Mouse (Mus musculus): Measurements from ENCODE around the gene Olfr681. TPM values are rescaled to one million over a fixed set of nuclear protein-coding genes. Genes with fewer than 3 reads are reported as not detected.
"Not testable (repeated sequence)": the region's sequence is repeated elsewhere in the genome, so short reads cannot be mapped to it uniquely, and the experiment has no call there.

Olfr681 gene
- not detected in 2 replicates for total RNA-seq (2014; fragmentation: Nextera tagmentation)
- not detected in 2 replicates for total RNA-seq (2017)

GRCm38 (mm10) chr7:105116536-105116935 is at the start of gene Olfr681:
Gene Olfr681 (plus strand): TSS chr7:105116836.
- no peak for ATAC-seq (replicated peaks; ENCODE audit: low FRiP score, low TSS enrichment, poor library complexity, severe bottlenecking)

DNA sequence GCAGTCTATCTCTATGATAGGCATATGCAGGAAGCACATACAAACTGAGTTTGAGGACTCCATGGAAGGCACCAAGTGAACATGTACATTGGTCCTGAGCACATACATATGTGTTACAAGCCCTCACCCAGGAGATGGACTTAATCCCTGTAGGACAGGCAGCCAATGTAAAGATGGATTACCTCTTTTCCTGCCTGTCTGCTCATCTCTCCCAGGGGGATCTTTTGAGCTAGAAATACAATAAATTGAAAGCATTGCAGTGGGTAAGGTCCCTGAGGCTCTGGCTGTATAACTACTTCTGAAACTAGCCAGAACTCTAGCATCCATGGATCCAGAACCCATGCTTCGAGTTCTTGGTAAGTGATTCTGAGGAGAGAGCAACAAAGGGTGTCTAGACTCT is 35.7 kb upstream of the Olfr681 start, which contains the start of gene Olfr679:
Olfr679 (plus strand) TSS at position 301 of the 400 bp plus-strand sequence.
- no peak for ATAC-seq (replicated peaks; ENCODE audit: low FRiP score, low TSS enrichment, poor library complexity, severe bottlenecking)

DNA sequence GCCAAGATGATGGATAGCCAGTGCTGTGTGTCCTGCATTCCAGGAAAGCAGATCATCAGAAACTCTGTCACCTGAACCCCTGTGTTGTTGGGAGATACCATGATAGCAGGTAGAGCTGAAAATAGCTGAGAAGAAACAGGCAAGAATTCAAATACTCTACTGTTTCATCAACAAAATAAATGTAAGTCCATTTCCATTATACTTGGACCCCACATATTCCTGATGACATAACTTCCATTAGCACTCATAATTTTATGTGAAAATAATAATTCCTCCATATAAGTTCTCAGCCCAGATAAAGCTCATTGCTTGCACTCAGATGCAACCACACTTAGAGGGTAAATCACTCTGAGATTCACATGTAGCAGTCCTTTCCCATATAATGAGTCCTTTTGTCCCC is 23.9 kb upstream of the Olfr681 start, which contains the start of gene Olfr680-ps1:
Olfr680-ps1 (minus strand) TSS at position 101 of the 400 bp plus-strand sequence.
- not testable (repeated sequence) for ATAC-seq (replicated peaks; ENCODE audit: low FRiP score, low TSS enrichment, poor library complexity, severe bottlenecking)

GRCm38 (mm10) chr7:105141275-105141674 is 24.6 kb downstream of the Olfr681 start:
- no peak for ATAC-seq (replicated peaks; ENCODE audit: low FRiP score, low TSS enrichment, poor library complexity, severe bottlenecking)

GRCm38 (mm10) chr7:105146912-105147311 is 30.3 kb downstream of the Olfr681 start, which contains the start of gene Olfr683:
Gene Olfr683 (minus strand): TSS chr7:105147012.
- ATAC-seq (replicated peaks; ENCODE audit: low FRiP score, low TSS enrichment, poor library complexity, severe bottlenecking): no peak

DNA sequence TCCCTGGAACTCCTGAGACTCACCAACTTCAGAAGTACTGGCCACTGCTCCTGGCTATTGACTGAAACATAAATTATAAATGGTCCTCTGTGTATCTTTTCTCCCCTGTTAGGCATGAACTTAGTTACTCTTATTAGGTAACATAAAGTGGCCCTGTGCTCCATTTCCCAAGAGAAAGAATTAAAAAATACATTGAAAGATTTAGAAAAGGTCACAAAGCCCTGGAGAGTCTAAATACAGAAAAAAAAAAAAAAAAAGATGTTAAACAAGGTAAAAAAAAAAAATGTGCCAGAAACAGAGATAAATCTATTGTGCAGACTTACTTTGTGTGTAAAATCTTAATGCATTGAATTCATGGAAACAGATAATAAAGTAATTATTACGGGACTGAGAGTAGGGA is 46.9 kb downstream of the Olfr681 start, which contains the start of gene Olfr684:
Olfr684 (minus strand) TSS at position 101 of the 400 bp plus-strand sequence.
- ATAC-seq (replicated peaks; ENCODE audit: low FRiP score, low TSS enrichment, poor library complexity, severe bottlenecking): no peak

- no peak for ATAC-seq (replicated peaks; ENCODE audit: low FRiP score, low TSS enrichment, poor library complexity, severe bottlenecking)
Observed at GRCm38 (mm10) chr7:105170773-105171172, 54.1 kb downstream of the Olfr681 start.

Other genes with a start within 250 kb of the Olfr681 start
- not detected in 2 replicates for gene Olfr665, start 238.8 kb upstream of the Olfr681 start, total RNA-seq (2014; fragmentation: Nextera tagmentation)
- gene Olfr665, start 238.8 kb upstream of the Olfr681 start, total RNA-seq (2017): not detected in 2 replicates
- not detected in 2 replicates for gene Olfr666, start 220.9 kb upstream of the Olfr681 start, total RNA-seq (2014; fragmentation: Nextera tagmentation)
- gene Olfr666, start 220.9 kb upstream of the Olfr681 start, total RNA-seq (2017): not detected in 2 replicates
- not detected in 2 replicates for gene Olfr667, start 195.4 kb upstream of the Olfr681 start, total RNA-seq (2014; fragmentation: Nextera tagmentation)
- not detected in 2 replicates for gene Olfr667, start 195.4 kb upstream of the Olfr681 start, total RNA-seq (2017)
- not detected in 2 replicates for gene Olfr668, start 188.8 kb upstream of the Olfr681 start, total RNA-seq (2014; fragmentation: Nextera tagmentation)
- not detected in 2 replicates for gene Olfr668, start 188.8 kb upstream of the Olfr681 start, total RNA-seq (2017)
- not detected in 2 replicates for gene Olfr669, start 182.6 kb upstream of the Olfr681 start, total RNA-seq (2014; fragmentation: Nextera tagmentation)
- gene Olfr669, start 182.6 kb upstream of the Olfr681 start, total RNA-seq (2017): not detected in 2 replicates
- not detected in 2 replicates for gene Olfr670, start 154.2 kb upstream of the Olfr681 start, total RNA-seq (2014; fragmentation: Nextera tagmentation)
- gene Olfr670, start 154.2 kb upstream of the Olfr681 start, total RNA-seq (2017): not detected in 2 replicates
- not detected in 2 replicates for gene Olfr671, start 137.7 kb upstream of the Olfr681 start, total RNA-seq (2014; fragmentation: Nextera tagmentation)
- not detected in 2 replicates for gene Olfr671, start 137.7 kb upstream of the Olfr681 start, total RNA-seq (2017)
- not detected in 2 replicates for gene Olfr672, start 114.8 kb upstream of the Olfr681 start, total RNA-seq (2014; fragmentation: Nextera tagmentation)
- gene Olfr672, start 114.8 kb upstream of the Olfr681 start, total RNA-seq (2017): not detected in 2 replicates
- not detected in 2 replicates for gene Olfr675, start 88.4 kb upstream of the Olfr681 start, total RNA-seq (2014; fragmentation: Nextera tagmentation)
- gene Olfr675, start 88.4 kb upstream of the Olfr681 start, total RNA-seq (2017): not detected in 2 replicates
- gene Olfr676, start 84.1 kb upstream of the Olfr681 start, total RNA-seq (2014; fragmentation: Nextera tagmentation): not detected in 2 replicates
- gene Olfr676, start 84.1 kb upstream of the Olfr681 start, total RNA-seq (2017): not detected in 2 replicates
- not detected in 2 replicates for gene Olfr677, start 65.5 kb upstream of the Olfr681 start, total RNA-seq (2014; fragmentation: Nextera tagmentation)
- gene Olfr677, start 65.5 kb upstream of the Olfr681 start, total RNA-seq (2017): not detected in 2 replicates
- gene Olfr678, start 52.4 kb upstream of the Olfr681 start, total RNA-seq (2014; fragmentation: Nextera tagmentation): not detected in 2 replicates
- gene Olfr678, start 52.4 kb upstream of the Olfr681 start, total RNA-seq (2017): not detected in 2 replicates
- not detected in 2 replicates for gene Olfr679, start 35.6 kb upstream of the Olfr681 start, total RNA-seq (2014; fragmentation: Nextera tagmentation)
- gene Olfr679, start 35.6 kb upstream of the Olfr681 start, total RNA-seq (2017): not detected in 2 replicates
- not detected in 2 replicates for gene Olfr680-ps1, start 24.0 kb upstream of the Olfr681 start, total RNA-seq (2014; fragmentation: Nextera tagmentation)
- not detected in 2 replicates for gene Olfr680-ps1, start 24.0 kb upstream of the Olfr681 start, total RNA-seq (2017)
- gene Olfr683, start 30.2 kb downstream of the Olfr681 start, total RNA-seq (2014; fragmentation: Nextera tagmentation): not detected in 2 replicates
- gene Olfr683, start 30.2 kb downstream of the Olfr681 start, total RNA-seq (2017): not detected in 2 replicates
- gene Olfr684, start 46.8 kb downstream of the Olfr681 start, total RNA-seq (2014; fragmentation: Nextera tagmentation): not detected in 2 replicates
- gene Olfr684, start 46.8 kb downstream of the Olfr681 start, total RNA-seq (2017): not detected in 2 replicates
- gene Olfr685, start 69.2 kb downstream of the Olfr681 start, total RNA-seq (2014; fragmentation: Nextera tagmentation): not detected in 2 replicates
- not detected in 2 replicates for gene Olfr685, start 69.2 kb downstream of the Olfr681 start, total RNA-seq (2017)
- not detected in 2 replicates for gene Olfr686, start 90.6 kb downstream of the Olfr681 start, total RNA-seq (2014; fragmentation: Nextera tagmentation)
- not detected in 2 replicates for gene Olfr686, start 90.6 kb downstream of the Olfr681 start, total RNA-seq (2017)
- not detected in 2 replicates for gene Olfr688, start 171.3 kb downstream of the Olfr681 start, total RNA-seq (2014; fragmentation: Nextera tagmentation)
- not detected in 2 replicates for gene Olfr688, start 171.3 kb downstream of the Olfr681 start, total RNA-seq (2017)
- not detected in 2 replicates for gene Olfr689, start 194.3 kb downstream of the Olfr681 start, total RNA-seq (2014; fragmentation: Nextera tagmentation)
- not detected in 2 replicates for gene Olfr689, start 194.3 kb downstream of the Olfr681 start, total RNA-seq (2017)
- gene Olfr690, start 217.3 kb downstream of the Olfr681 start, total RNA-seq (2014; fragmentation: Nextera tagmentation): not detected in 2 replicates
- gene Olfr690, start 217.3 kb downstream of the Olfr681 start, total RNA-seq (2017): not detected in 2 replicates
- not detected in 2 replicates for gene Olfr691, start 225.4 kb downstream of the Olfr681 start, total RNA-seq (2014; fragmentation: Nextera tagmentation)
- gene Olfr691, start 225.4 kb downstream of the Olfr681 start, total RNA-seq (2017): not detected in 2 replicates

All from megakaryocyte-erythroid progenitor cell, adult 5-6 weeks (primary cell).